Mouse (Mus musculus): ENCODE measurements at regions not wholly inside any gene's neighbourhood (a gene's known extent, or its start where the extent isn't known, plus 50 kb on each side); places are given as distances from the start of the nearest gene placed in this dataset.

DNA sequence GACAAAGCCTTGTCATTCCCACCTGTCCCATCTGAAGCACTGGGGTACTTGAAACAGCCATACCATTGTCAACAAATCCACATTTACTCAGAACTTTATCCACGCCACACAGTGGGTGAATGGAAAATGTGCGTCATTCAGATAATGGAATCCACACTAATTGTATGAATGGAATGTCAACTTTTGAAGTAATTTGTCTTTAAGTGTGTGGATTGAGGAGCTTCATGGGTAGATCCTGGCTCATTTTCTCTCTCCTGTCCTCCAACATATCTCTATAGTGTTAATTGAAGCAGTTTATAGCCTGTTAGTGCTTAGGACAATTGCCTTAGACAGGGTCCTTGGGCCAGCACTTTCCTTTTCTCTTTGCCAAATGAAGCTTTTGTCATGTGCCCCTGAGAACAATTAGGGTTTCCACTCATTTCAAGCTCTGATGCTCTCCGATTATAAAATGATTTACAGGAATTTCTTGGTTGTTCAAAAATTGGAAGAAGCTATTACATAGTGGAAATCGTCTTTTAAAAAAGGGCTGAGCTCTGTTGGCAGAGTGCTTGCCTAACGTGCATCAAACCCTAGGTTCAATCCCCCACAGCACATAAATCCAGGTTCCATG, 140.4 kb downstream of the Snx18 start:
- Histone ChIP-seq H3K4me3 (ENCODE audit: low read depth, low read length) (no peak overlapping the region), H3K9ac (ENCODE audit: low read depth, poor library complexity, severe bottlenecking) (no peak overlapping the region), H3K9me3 (replicated peaks; ENCODE audit: control insufficient read depth, insufficient read depth, low read length, poor library complexity, severe bottlenecking) (no peaks in the 10 kb centered on the region), H3K27me3 (ENCODE audit: control insufficient read depth, insufficient read depth, low read length, poor library complexity, severe bottlenecking) (no peaks in the 10 kb centered on the region), H3K27ac (ENCODE audit: insufficient read depth, low read length) (no peak overlapping the region), H3K36me3 (ENCODE audit: control insufficient read depth, insufficient read depth, low read length, poor library complexity, severe bottlenecking) (no peaks in the 10 kb centered on the region), H3K4me1 (ENCODE audit: control insufficient read depth, insufficient read depth, low read length) (no peaks in the 10 kb centered on the region)
- TF ChIP-seq CTCF (IDR thresholded peaks at IDR 0.05; ENCODE audit: low read depth, low read length) (no peak), EP300 (IDR thresholded peaks at IDR 0.05; ENCODE audit: insufficient read depth, low read depth, low read length) (no peak), POLR2A (IDR thresholded peaks at IDR 0.05; ENCODE audit: insufficient read depth, low read length) (no peak)

DNA sequence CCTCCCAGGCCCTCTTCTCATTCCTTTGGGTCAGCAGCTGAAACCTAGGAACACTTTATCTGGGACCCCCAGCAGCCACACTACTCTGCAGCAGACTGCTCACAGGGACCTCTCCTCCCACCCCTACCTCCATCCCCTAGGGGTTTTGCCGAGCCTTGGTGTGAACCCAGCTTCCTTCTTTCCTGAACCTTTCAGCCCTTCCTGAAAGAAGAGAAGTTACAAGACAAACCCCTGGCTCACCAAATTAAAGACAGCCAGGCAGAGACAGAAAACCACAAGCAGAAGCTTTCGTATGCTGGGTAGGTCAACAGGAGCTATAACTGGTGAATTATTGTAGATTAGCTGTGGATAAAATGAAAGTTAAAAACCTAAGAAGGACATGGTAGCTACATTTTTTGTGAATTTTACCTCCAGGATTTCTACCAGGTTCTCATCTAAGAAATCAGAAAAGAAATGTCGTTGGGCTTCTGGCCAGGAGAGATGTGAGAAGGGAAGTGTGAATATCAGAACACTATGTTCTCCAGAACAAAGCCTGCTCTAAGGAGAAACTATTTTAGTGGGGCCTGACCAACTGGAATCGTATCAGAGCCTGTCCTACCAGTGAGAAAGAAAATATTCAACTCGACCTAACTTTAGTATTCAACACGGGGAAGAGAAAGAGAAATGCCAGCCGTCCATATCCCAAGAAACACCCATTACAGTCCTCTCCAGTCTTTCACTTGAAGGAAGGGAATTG, 147.4 kb downstream of the Snx18 start:
- H3K36me3 ChIP-seq (ENCODE audit: control insufficient read depth, insufficient read depth, low read length, poor library complexity, severe bottlenecking): no peaks in the 10 kb centered on the region
- no peaks in the 10 kb centered on the region for H3K4me1 ChIP-seq (ENCODE audit: control insufficient read depth, insufficient read depth, low read length)
- no peak for TF ChIP-seq EP300 (IDR thresholded peaks at IDR 0.05; ENCODE audit: insufficient read depth, low read depth, low read length)
- TF ChIP-seq POLR2A (IDR thresholded peaks at IDR 0.05; ENCODE audit: insufficient read depth, low read length): no peak
- TF ChIP-seq CTCF (IDR thresholded peaks at IDR 0.05; ENCODE audit: low read depth, low read length): no peak
- H3K9ac ChIP-seq (ENCODE audit: low read depth, poor library complexity, severe bottlenecking): no peak overlapping the region
- no peak overlapping the region for H3K27ac ChIP-seq (ENCODE audit: insufficient read depth, low read length)
- no peaks in the 10 kb centered on the region for H3K9me3 ChIP-seq (replicated peaks; ENCODE audit: control insufficient read depth, insufficient read depth, low read length, poor library complexity, severe bottlenecking)
- no peaks in the 10 kb centered on the region; the same call in 1 of the 2 replicates for H3K27me3 ChIP-seq (ENCODE audit: control insufficient read depth, insufficient read depth, low read length, poor library complexity, severe bottlenecking)
- H3K4me3 ChIP-seq (ENCODE audit: low read depth, low read length): no peak overlapping the region

GRCm38 (mm10) chr13:113464190-113465064, 153.9 kb downstream of the Snx18 start:
- H3K4me1 ChIP-seq (ENCODE audit: control insufficient read depth, insufficient read depth, low read length): no peaks in the 10 kb centered on the region
- H3K27me3 ChIP-seq (ENCODE audit: control insufficient read depth, insufficient read depth, low read length, poor library complexity, severe bottlenecking): no peaks in the 10 kb centered on the region; the same call in 1 of the 2 replicates
- no peaks in the 10 kb centered on the region for H3K9me3 ChIP-seq (replicated peaks; ENCODE audit: control insufficient read depth, insufficient read depth, low read length, poor library complexity, severe bottlenecking)
- no peak overlapping the region for H3K9ac ChIP-seq (ENCODE audit: low read depth, poor library complexity, severe bottlenecking)
- H3K4me3 ChIP-seq (ENCODE audit: low read depth, low read length): no peak overlapping the region
- H3K36me3 ChIP-seq (ENCODE audit: control insufficient read depth, insufficient read depth, low read length, poor library complexity, severe bottlenecking): no peaks in the 10 kb centered on the region
- no peak overlapping the region for H3K27ac ChIP-seq (ENCODE audit: insufficient read depth, low read length)
- no peak for TF ChIP-seq CTCF (IDR thresholded peaks at IDR 0.05; ENCODE audit: low read depth, low read length)
- TF ChIP-seq EP300 (IDR thresholded peaks at IDR 0.05; ENCODE audit: insufficient read depth, low read depth, low read length): no peak
- TF ChIP-seq POLR2A (IDR thresholded peaks at IDR 0.05; ENCODE audit: insufficient read depth, low read length): no peak

GRCm38 (mm10) chr13:113463420-113463819, 154.9 kb downstream of the Snx18 start:
- Histone ChIP-seq H3K9me3 (replicated peaks; ENCODE audit: control insufficient read depth, insufficient read depth, low read length, poor library complexity, severe bottlenecking) (no peaks in the 10 kb centered on the region), H3K27ac (ENCODE audit: insufficient read depth, low read length) (no peak overlapping the region), H3K4me3 (ENCODE audit: low read depth, low read length) (no peak overlapping the region), H3K9ac (ENCODE audit: low read depth, poor library complexity, severe bottlenecking) (no peak overlapping the region), H3K36me3 (ENCODE audit: control insufficient read depth, insufficient read depth, low read length, poor library complexity, severe bottlenecking) (no peaks in the 10 kb centered on the region), H3K27me3 (ENCODE audit: control insufficient read depth, insufficient read depth, low read length, poor library complexity, severe bottlenecking) (no peaks in the 10 kb centered on the region; the same call in 1 of the 2 replicates), H3K4me1 (ENCODE audit: control insufficient read depth, insufficient read depth, low read length) (no peaks in the 10 kb centered on the region)
- TF ChIP-seq CTCF (IDR thresholded peaks at IDR 0.05; ENCODE audit: low read depth, low read length) (no peak), EP300 (IDR thresholded peaks at IDR 0.05; ENCODE audit: insufficient read depth, low read depth, low read length) (no peak), POLR2A (IDR thresholded peaks at IDR 0.05; ENCODE audit: insufficient read depth, low read length) (no peak)

DNA sequence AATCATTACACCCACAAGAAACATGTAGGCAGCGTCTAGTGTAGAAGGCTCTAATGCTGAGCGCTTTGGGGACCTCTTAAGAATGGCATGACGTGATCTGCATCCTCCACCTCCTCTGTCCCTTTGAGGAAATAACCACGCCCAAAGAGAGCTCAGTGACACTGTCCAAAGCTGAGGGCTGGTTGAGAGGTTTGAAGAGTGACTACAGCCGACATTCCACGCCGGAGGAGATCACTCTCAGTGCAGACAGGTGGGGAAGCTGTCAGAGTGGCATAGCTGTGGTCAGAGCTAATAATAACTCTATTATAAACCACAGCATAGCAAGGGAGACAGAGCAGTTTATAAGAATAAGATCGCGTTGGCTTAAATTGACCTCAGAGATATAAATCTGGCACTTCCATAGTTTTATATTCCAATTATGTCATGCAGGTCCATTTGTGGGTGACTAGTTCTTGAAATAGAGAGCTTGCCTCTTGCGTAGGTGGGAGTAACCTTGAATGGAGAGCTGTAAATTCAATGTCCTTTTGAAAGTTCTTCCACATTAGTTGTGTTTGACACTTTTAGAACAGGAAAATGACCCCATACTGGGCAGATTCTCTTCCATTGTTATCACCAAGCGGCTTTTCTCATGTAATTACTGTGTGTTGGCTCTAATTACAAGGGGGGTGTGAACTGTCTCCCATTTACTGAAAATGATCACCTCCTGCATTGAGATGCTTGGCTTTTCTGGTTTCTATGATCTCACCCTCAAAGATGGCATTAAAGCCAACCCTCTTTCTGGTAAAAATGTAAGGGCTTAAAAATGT, 161.7 kb downstream of the BC067074 start:
- Histone ChIP-seq H3K4me3 (ENCODE audit: low read depth, low read length) (no peak overlapping the region), H3K4me1 (ENCODE audit: control insufficient read depth, insufficient read depth, low read length) (no peaks in the 10 kb centered on the region), H3K27me3 (ENCODE audit: control insufficient read depth, insufficient read depth, low read length, poor library complexity, severe bottlenecking) (no peaks in the 10 kb centered on the region), H3K36me3 (ENCODE audit: control insufficient read depth, insufficient read depth, low read length, poor library complexity, severe bottlenecking) (no peaks in the 10 kb centered on the region), H3K27ac (ENCODE audit: insufficient read depth, low read length) (no peak overlapping the region), H3K9me3 (replicated peaks; ENCODE audit: control insufficient read depth, insufficient read depth, low read length, poor library complexity, severe bottlenecking) (no peaks in the 10 kb centered on the region), H3K9ac (ENCODE audit: low read depth, poor library complexity, severe bottlenecking) (no peak overlapping the region)
- TF ChIP-seq EP300 (IDR thresholded peaks at IDR 0.05; ENCODE audit: insufficient read depth, low read depth, low read length) (no peak), POLR2A (IDR thresholded peaks at IDR 0.05; ENCODE audit: insufficient read depth, low read length) (no peak), CTCF (IDR thresholded peaks at IDR 0.05; ENCODE audit: low read depth, low read length) (no peak)
